Mouse (Mus musculus): ENCODE results near the gene Tnfaip8l1.

Tnfaip8l1 gene

GRCm38 (mm10) chr17:56218377-56219191 is 56.3 kb downstream of the Tnfaip8l1 start, which contains the start of gene Dpp9:
Gene Dpp9 (minus strand): TSS chr17:56218905.
- DNase-seq (ENCODE audit: low read depth in 1 of 2, low spot score in 2 of 2) = peak; percentile 77 to 78

- no peak for DNase-seq (ENCODE audit: low read depth in 1 of 2, low spot score in 2 of 2)
These were observed 57.0 kb downstream of the Tnfaip8l1 start for GRCm38 (mm10) chr17:56219251-56219650.

GRCm38 (mm10) chr17:56219805-56220204 is 57.5 kb downstream of the Tnfaip8l1 start:
- DNase-seq (ENCODE audit: low read depth in 1 of 2, low spot score in 2 of 2) = no peak

Measured in monocyte, adult 2 months (primary cell).